Mouse (Mus musculus) MEL (cell line): ENCODE measurements around the gene Rassf1. TPM values are rescaled to one million over a fixed set of nuclear protein-coding genes. Genes with fewer than 3 reads are reported as not detected.

Experiments used
- DNase-seq: peaks from one replicate; pipeline ENCODE4 v3.0.0; 2011; ENCODE audit warnings: low read depth, low spot score
- H3K27ac ChIP-seq: 2 replicates; pipeline ENCODE4 v1.5.1; 2012; ENCODE audit warnings: low read depth, mild to moderate bottlenecking, control low read depth, low read length, moderate library complexity; ENCODE audit not compliant: control insufficient read depth
- H3K27me3 ChIP-seq, 2 experiments: fragments of 150-350 bp in 1 of 2; sonication (generic) in 1 of 2; 2 replicates each; pipeline ENCODE4 v1.6.1; 2012; ENCODE audit warnings: low read length in 2 of 2, mild to moderate bottlenecking in 2 of 2, improper control_type of control experiment in 1 of 2, moderate library complexity in 1 of 2; ENCODE audit not compliant: insufficient read depth in 2 of 2, control insufficient read depth in 1 of 2
- H3K36me3 ChIP-seq, 2 experiments: 2 replicates each; pipeline ENCODE4 v1.6.1; 2012 to 2014; ENCODE audit warnings: low read length in 2 of 2, improper control_type of control experiment in 1 of 2, inconsistent platforms in 1 of 2, mild to moderate bottlenecking in 1 of 2; ENCODE audit not compliant: insufficient read depth in 2 of 2, control insufficient read depth in 1 of 2
- H3K4me1 ChIP-seq, 2 experiments: fragments of 150-350 bp in 1 of 2; sonication (generic) in 1 of 2; 2 replicates each; pipeline ENCODE4 v1.6.1; 2012; ENCODE audit warnings: low read length in 2 of 2, improper control_type of control experiment in 1 of 2, mild to moderate bottlenecking in 1 of 2; ENCODE audit not compliant: insufficient read depth in 2 of 2, control insufficient read depth in 1 of 2
- H3K4me3 ChIP-seq, 2 experiments: fragments of 150-350 bp in 1 of 2; sonication (generic) in 1 of 2; 2 replicates each; pipeline ENCODE4 v1.5.1; 2012; ENCODE audit warnings: low read depth in 2 of 2, low read length in 2 of 2, mild to moderate bottlenecking in 2 of 2, moderate library complexity in 2 of 2, control low read depth in 1 of 2, improper control_type of control experiment in 1 of 2; ENCODE audit not compliant: control insufficient read depth in 1 of 2, insufficient read depth in 1 of 2
- H3K79me2 ChIP-seq: 2 replicates; pipeline ENCODE4 v1.6.1; 2012; ENCODE audit warnings: mild to moderate bottlenecking, low read length, moderate library complexity; ENCODE audit not compliant: control insufficient read depth, poor library complexity, insufficient read depth
- H3K9ac ChIP-seq: 2 replicates; pipeline ENCODE4 v1.6.1; 2012; ENCODE audit warnings: low read depth, mild to moderate bottlenecking, control low read depth, low read length, moderate library complexity; ENCODE audit not compliant: control insufficient read depth, poor library complexity, severe bottlenecking
- H3K9me3 ChIP-seq: fragments of 150-350 bp; sonication (generic); replicated peaks from 2 replicates; pipeline ENCODE4 v1.6.1; 2012; ENCODE audit warnings: mild to moderate bottlenecking, low read length, improper control_type of control experiment, moderate library complexity; ENCODE audit not compliant: insufficient read depth
- BHLHE40 ChIP-seq: IDR thresholded peaks from 2 replicates; pipeline ENCODE4 v1.6.1; 2012; ENCODE audit warnings: low read depth, mild to moderate bottlenecking, inconsistent platforms, low read length, improper control_type of control experiment, borderline replicate concordance
- CHD1 ChIP-seq: IDR thresholded peaks from 2 replicates; pipeline ENCODE4 v1.6.1; 2012; ENCODE audit warnings: low read depth, mild to moderate bottlenecking, inconsistent platforms, low read length, improper control_type of control experiment
- CTCF ChIP-seq, 3 experiments: IDR thresholded peaks in 2 of 3; conservative IDR thresholded peaks in 1 of 3; 2 replicates each; pipeline ENCODE4 v1.5.1; 2011 to 2012; ENCODE audit warnings: low read length in 3 of 3, low read depth in 2 of 3, mild to moderate bottlenecking in 2 of 3, improper control_type of control experiment in 1 of 3, inconsistent platforms in 1 of 3, mixed read lengths in 1 of 3, moderate library complexity in 1 of 3; ENCODE audit not compliant: control insufficient read depth in 1 of 3, insufficient read depth in 1 of 3, poor library complexity in 1 of 3, severe bottlenecking in 1 of 3
- HCFC1 ChIP-seq: IDR thresholded peaks from 2 replicates; pipeline ENCODE4 v1.6.1; 2012; ENCODE audit warnings: low read depth, mild to moderate bottlenecking, inconsistent platforms, low read length, improper control_type of control experiment, moderate library complexity
- KAT2A ChIP-seq: conservative IDR thresholded peaks from 2 replicates; pipeline ENCODE4 v1.6.1; 2012; ENCODE audit warnings: low read depth, low read length, improper control_type of control experiment, inconsistent platforms
- MAFK ChIP-seq: IDR thresholded peaks from 2 replicates; pipeline ENCODE4 v1.6.1; 2011; ENCODE audit warnings: low read depth, mild to moderate bottlenecking, low read length, improper control_type of control experiment, borderline replicate concordance
- MEF2A ChIP-seq: IDR thresholded peaks from 2 replicates; pipeline ENCODE4 v1.6.1; 2014; ENCODE audit warnings: low read depth, mild to moderate bottlenecking, inconsistent platforms, low read length, improper control_type of control experiment; ENCODE audit not compliant: poor library complexity, insufficient replicate concordance, severe bottlenecking; ENCODE audit errors: extremely low read depth
- MXI1 ChIP-seq: IDR thresholded peaks from 2 replicates; pipeline ENCODE4 v1.6.1; 2011; ENCODE audit warnings: mild to moderate bottlenecking, low read depth, low read length, improper control_type of control experiment
- MYB ChIP-seq: IDR thresholded peaks from 2 replicates; pipeline ENCODE4 v1.6.1; 2011; ENCODE audit warnings: mild to moderate bottlenecking, low read depth, low read length, improper control_type of control experiment
- POLR2A ChIP-seq, 2 experiments: IDR thresholded peaks; 2 replicates each; pipeline ENCODE4 v1.6.1; 2011 to 2012; ENCODE audit warnings: low read length in 2 of 2, mild to moderate bottlenecking in 2 of 2, control low read depth in 1 of 2, improper control_type of control experiment in 1 of 2, low read depth in 1 of 2, moderate library complexity in 1 of 2; ENCODE audit not compliant: control insufficient read depth in 1 of 2, insufficient read depth in 1 of 2, poor library complexity in 1 of 2
- POLR2AphosphoS2 ChIP-seq: IDR thresholded peaks from 2 replicates; pipeline ENCODE4 v1.6.1; 2011; ENCODE audit warnings: low read length, improper control_type of control experiment
- RCOR1 ChIP-seq: IDR thresholded peaks from 2 replicates; pipeline ENCODE4 v1.6.1; 2012; ENCODE audit warnings: low read depth, mild to moderate bottlenecking, inconsistent platforms, low read length, improper control_type of control experiment
- SIN3A ChIP-seq: IDR thresholded peaks from 2 replicates; pipeline ENCODE4 v1.6.1; 2012; ENCODE audit warnings: low read length, improper control_type of control experiment, inconsistent platforms
- SMC3 ChIP-seq: IDR thresholded peaks from 2 replicates; pipeline ENCODE4 v1.6.1; 2011; ENCODE audit warnings: low read depth, low read length, improper control_type of control experiment
- TBP ChIP-seq: IDR thresholded peaks from 2 replicates; pipeline ENCODE4 v1.8.0; 2011; ENCODE audit warnings: low read depth, low read length, improper control_type of control experiment
- TCF12 ChIP-seq: IDR thresholded peaks from 2 replicates; pipeline ENCODE4 v1.6.1; 2014; ENCODE audit warnings: low read depth, mild to moderate bottlenecking, inconsistent platforms, low read length, improper control_type of control experiment, moderate library complexity
- USF1 ChIP-seq: IDR thresholded peaks from 2 replicates; pipeline ENCODE4 v1.6.1; 2014; ENCODE audit warnings: low read depth, mild to moderate bottlenecking, inconsistent platforms, low read length, improper control_type of control experiment, moderate library complexity
- USF2 ChIP-seq, 2 experiments: IDR thresholded peaks; 2 replicates each; pipeline ENCODE4 v1.6.1; 2011 to 2012; ENCODE audit warnings: improper control_type of control experiment in 2 of 2, low read length in 2 of 2, borderline replicate concordance in 1 of 2, inconsistent platforms in 1 of 2, low read depth in 1 of 2, mild to moderate bottlenecking in 1 of 2; ENCODE audit not compliant: insufficient read depth in 1 of 2
- ZC3H11A ChIP-seq: IDR thresholded peaks from 2 replicates; pipeline ENCODE4 v1.6.1; 2012; ENCODE audit warnings: low read depth, mild to moderate bottlenecking, inconsistent platforms, low read length, improper control_type of control experiment
- ZNF384 ChIP-seq: IDR thresholded peaks from 2 replicates; pipeline ENCODE4 v1.6.1; 2012; ENCODE audit warnings: low read depth, mild to moderate bottlenecking, inconsistent platforms, low read length, improper control_type of control experiment
- polyA plus RNA-seq, 2 experiments: library from polyadenylated mRNA; stranded (reverse) in 1 of 2; unstranded in 1 of 2; fragments of >175 nt in 1 of 2; fragments of >200 nt in 1 of 2; gene quantifications; 2 replicates each; pipeline versions ENCODE4 v1.2.1 to v1.2.4; 2012; ENCODE audit warnings: low replicate concordance in 2 of 2, low read depth in 1 of 2; ENCODE audit not compliant: insufficient read length in 2 of 2, insufficient read depth in 1 of 2, missing spikeins in 1 of 2
- total RNA-seq: library from RNA; depleted of rRNA; stranded (reverse); fragments of 300-350 nt; gene quantifications from 2 replicates; pipeline ENCODE4 v1.2.3, GENCODE M21; 2012

Gene Rassf1
- total and polyA plus RNA-seq, 3 experiments: 48.0 to 56.9 TPM; not detected in 1

DNA sequence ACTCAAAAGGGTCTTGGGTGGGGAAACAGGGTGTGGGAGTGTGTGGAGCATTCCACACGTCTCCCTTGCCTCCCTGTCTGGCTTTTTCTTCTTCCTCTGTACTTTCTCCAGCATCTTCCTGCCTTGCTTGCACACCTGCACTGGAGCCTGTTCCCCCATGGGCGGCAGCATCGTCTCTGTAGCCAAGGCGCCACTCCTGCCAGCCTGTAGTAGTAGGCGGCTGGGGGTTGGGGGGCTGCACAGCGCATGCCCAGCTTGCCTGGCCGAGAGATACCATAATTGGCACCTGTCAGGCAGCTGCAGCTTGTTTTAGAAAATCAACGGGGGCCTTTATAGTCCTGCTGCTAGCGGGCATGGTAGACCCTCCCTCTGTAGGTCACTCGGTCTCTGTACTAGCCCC, 43.1 kb upstream of the Rassf1 start:
- Histone ChIP-seq H3K4me3 (no peak overlapping the region), H3K27me3 (peaks cover 10 to 14% of the 10 kb centered on the region in 2 experiments), H3K79me2 (no peaks in the 10 kb centered on the region), H3K9ac (no peak overlapping the region), H3K4me1 (no peaks in the 10 kb centered on the region), H3K9me3 (no peaks in the 10 kb centered on the region), H3K36me3 (no peaks in the 10 kb centered on the region), H3K27ac (no peak overlapping the region)
- TF ChIP-seq HCFC1 (no peak), POLR2A (IDR thresholded peaks at IDR 0.05; ENCODE audit: control insufficient read depth in 1 of 2, insufficient read depth in 1 of 2, low read depth in 1 of 2, low read length in 2 of 2, poor library complexity in 1 of 2) (no peak), CTCF (IDR thresholded peaks at IDR 0.05 in 2 of 3, conservative IDR thresholded peaks at IDR 0.05 in 1 of 3; ENCODE audit: control insufficient read depth in 1 of 3, insufficient read depth in 1 of 3, low read depth in 2 of 3, low read length in 3 of 3, poor library complexity in 1 of 3, severe bottlenecking in 1 of 3) (no peak), CHD1 (no peak), TBP (no peak), MXI1 (no peak), SMC3 (no peak), USF1 (no peak), SIN3A (no peak), ZNF384 (no peak), BHLHE40 (no peak)
- DNase-seq: no peak

DNA sequence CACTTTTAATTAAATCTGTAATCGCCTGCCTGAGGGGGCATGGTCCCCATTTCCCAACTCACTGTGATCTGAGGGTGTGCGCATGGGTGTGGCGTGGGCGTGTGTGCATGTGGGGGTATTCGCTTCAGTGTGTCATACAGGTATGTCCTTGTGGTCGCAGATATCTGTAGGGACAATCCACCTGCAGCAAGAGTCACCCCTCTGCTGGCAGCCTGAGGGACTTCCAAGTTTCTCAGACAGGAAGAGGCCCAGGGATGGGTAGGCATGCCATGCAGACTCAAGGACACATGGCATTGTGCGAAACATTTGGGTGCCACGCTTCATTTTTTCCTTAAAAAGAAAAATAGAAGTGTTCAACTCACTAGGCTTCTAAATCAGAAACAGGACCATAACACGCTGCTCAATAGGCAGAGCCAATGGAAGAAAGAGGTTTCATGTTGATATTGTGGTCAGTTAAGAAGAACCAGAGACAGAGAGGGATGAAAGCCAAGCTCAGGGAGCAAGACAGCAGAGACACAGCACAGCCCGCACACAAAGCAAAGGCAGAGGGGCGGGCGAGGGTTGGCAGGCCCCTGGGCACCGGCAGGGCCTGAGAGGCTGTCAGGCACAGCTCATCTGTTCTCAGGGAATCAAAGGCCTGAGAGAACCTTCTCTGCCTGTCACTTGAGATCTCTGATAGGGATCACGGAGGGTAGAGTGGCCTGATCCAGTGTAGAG, 40.8 kb upstream of the Rassf1 start:
- Histone ChIP-seq H3K27me3 (peaks cover 3% of the 10 kb centered on the region in 2 experiments; a peak in 3 of 4 replicates), H3K79me2 (no peaks in the 10 kb centered on the region), H3K4me3 (no peak overlapping the region), H3K27ac (no peak overlapping the region), H3K9ac (no peak overlapping the region), H3K4me1 (no peaks in the 10 kb centered on the region), H3K36me3 (no peaks in the 10 kb centered on the region), H3K9me3 (no peaks in the 10 kb centered on the region)
- DNase-seq: no peak
- no peak for TF ChIP-seq MAFK
- TF ChIP-seq MEF2A: no peak
- no peak for TF ChIP-seq CHD1
- TF ChIP-seq MYB: no peak
- no peak for TF ChIP-seq POLR2AphosphoS2
- no peak for TF ChIP-seq TBP
- TF ChIP-seq ZC3H11A: no peak
- no peak for TF ChIP-seq KAT2A
- TF ChIP-seq USF2 (IDR thresholded peaks at IDR 0.05; ENCODE audit: borderline replicate concordance in 1 of 2, insufficient read depth in 1 of 2, low read depth in 1 of 2, low read length in 2 of 2): no peak
- no peak for TF ChIP-seq MXI1
- no peak for TF ChIP-seq RCOR1
- no peak for TF ChIP-seq TCF12
- TF ChIP-seq CTCF (IDR thresholded peaks at IDR 0.05 in 2 of 3, conservative IDR thresholded peaks at IDR 0.05 in 1 of 3; ENCODE audit: control insufficient read depth in 1 of 3, insufficient read depth in 1 of 3, low read depth in 2 of 3, low read length in 3 of 3, poor library complexity in 1 of 3, severe bottlenecking in 1 of 3): no peak
- no peak for TF ChIP-seq USF1
